Mouse (Mus musculus): ENCODE data around the gene Thap7. TPM values are rescaled to one million over a fixed set of nuclear protein-coding genes. Genes with fewer than 3 reads are reported as not detected.

Gene Thap7
- total RNA-seq, 2 experiments from 2014 or later, result 35.6 to 39.7 TPM

DNA sequence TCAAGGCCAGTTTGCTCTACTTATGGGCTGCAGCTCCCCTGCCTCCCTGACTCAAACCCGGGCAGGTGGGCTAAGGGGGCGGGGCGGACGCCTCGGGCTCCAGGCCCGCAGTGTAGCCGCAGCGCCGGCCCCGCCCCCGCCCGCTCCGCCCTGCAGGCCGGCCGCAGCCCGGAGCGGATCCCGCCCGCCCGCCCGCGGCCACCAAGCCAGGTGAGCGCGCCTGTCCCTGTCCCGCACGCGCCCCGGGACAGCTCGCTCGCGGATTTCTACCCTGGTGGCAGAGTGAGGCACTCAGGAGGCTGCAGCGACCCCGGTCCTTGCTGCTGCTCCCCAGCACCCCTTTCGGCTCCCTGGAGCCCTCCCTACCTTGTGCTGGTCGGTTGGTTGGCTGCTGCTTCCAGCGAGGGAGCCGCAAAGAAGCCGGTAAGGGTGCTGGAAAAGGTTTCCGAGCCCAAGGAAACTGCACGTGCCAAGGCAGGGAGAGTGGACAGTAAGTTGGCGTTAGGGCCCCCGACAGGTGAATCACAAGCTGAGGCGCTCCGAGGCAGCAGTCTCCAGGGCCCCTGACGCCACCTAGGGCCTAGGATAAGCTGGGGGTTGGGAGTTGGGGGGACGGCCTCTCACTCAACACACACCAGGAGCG, 41.3 kb downstream of the Thap7 start, which contains the start of gene Aifm3:
Gene Aifm3, plus strand, starts transcription at position 143 of the 643 bp plus-strand sequence.
- DNase-seq (ENCODE audit: low spot score in 2 of 2), result no peak

DNA sequence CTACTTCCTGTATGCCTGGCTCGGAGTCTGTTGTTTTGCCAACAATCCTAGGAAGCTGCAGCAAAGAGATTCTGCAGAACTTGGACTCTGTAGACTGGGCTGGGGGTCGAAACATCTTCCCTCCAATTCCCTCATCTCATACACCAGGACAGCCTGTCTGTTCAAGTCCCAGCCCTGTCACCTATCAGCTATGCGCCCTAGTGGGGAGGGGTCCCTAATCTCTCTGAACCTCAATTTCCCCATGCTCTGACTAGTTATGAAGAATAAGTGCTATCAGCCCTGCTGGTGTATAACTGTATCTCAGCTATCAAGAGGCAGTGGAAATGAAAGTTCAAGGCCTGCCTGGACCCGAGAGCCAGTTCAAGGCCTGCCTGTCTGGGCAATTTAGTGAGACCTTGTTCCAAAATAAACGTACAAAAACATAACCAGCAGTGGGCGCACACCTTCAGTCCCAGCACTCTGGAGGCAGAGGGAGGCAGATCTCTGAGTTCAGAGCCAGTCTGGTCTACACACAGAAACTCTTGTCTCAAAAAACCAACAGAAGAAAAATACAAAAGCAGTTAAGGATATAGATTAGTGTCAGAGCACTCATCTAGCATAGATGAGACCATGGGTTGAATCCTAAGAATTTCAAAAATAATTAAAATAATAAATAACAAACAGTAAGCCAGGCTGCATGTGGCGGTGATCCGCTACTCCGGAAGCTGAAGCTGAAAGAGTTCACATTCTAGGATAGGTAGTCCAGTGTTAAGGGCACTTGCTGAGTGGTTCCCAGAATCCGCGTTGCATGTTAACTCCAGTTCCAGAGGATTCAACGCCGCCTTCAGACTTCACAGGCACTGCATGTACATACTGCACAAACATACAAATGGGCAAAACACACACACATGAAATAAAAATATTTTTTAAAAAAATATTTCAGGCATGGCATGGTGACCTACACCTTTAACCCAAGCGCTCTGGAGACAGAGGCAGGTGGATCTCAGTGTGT, 42.2 kb downstream of the Thap7 start:
- DNase-seq (ENCODE audit: low spot score in 2 of 2), result no peak

DNA sequence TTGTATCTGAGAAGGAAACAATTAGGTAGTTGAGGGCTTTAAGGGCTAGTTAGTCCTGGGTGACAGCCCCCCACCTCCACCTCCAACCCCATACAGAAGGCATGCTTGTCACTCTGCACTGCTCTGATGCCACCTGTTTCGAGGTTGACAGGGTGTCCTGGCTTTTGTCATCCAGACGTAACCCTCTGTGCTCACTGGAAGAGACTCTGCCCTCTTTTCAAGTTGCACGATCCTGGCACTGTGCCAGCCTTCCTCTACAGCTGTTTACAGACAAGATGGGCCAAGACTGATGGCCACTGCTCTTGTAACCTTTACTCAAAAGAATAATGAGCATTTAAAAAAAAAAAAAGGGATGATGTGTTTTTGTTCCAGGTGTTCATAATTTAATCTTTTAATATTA, 44.4 kb downstream of the Thap7 start:
- no peak for DNase-seq (ENCODE audit: low spot score in 2 of 2)

DNA sequence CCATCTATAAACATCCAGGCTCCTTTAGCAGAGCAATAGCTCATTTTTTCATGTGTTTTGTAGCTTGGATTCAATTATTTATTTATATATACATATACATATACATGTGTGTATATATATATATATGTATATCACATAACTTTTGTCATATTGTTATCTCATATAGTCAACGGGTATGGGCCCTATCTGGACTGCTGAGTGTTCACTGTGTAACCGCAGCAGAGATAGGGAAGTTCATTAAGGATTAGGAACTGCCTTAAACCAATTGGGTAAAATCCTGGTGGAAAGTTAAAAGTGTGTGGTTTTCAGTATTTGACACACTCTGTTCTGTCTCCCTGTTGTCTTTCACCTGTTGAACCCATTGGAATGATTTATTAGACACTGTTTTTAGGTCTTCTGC, 49.5 kb downstream of the Thap7 start:
- DNase-seq (ENCODE audit: low spot score in 2 of 2), result no peak

DNA sequence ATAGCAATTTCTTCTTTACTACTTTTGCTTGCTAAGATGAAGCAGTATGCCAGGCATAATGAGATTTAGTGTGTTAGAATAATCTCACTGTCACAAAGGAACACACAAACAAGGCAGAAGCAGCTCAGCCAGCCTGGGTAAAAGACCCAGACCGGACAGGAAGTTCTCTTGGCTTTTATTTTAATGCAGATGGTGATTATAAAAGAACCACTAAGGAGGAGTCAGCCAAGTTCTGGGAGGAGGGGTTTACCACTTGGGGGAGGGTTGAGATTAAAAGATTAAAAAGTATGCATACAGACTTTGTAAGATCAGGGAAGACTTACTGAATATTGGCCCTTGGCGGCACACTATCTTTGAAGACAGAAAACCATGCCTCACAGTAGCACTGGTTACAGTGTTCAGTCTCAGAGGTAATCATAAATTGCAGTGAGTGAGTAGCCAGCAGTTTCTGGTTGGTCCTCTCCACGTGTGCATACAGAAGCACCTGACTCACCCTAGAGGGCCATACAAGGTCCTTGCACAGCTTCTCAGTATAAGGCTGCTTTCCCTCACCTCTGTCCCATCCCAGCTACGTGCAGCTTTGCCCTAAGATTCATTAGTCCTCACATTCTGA, 52.5 kb downstream of the Thap7 start:
- DNase-seq (ENCODE audit: low spot score in 2 of 2), result no peak

Other genes with a start within 250 kb of the Thap7 start
- 10 to 100 TPM in 1 of 2 experiments, 1 to 10 TPM in 1; 2.2 to 52.1 TPM for gene Serpind1, start 199.8 kb downstream of the Thap7 start, total RNA-seq (2021)
- gene Snap29, start 125.2 kb downstream of the Thap7 start, total RNA-seq (2021), result 10 to 100 TPM; 22.9 TPM
- 10 to 100 TPM; 65.0 to 70.9 TPM for gene Pi4ka, start 124.8 kb downstream of the Thap7 start, total RNA-seq (2021)
- 10 to 100 TPM; 32.1 to 35.0 TPM for gene Crkl, start 79.1 kb downstream of the Thap7 start, total RNA-seq (2021)
- 1 to 10 TPM; 7.5 to 8.5 TPM for gene Aifm3, start 41.5 kb downstream of the Thap7 start, total RNA-seq (2021)
- gene Lztr1, start 22.4 kb downstream of the Thap7 start, total RNA-seq (2021), result 10 to 100 TPM; 69.1 to 73.2 TPM
- under 1 TPM; 0.31 to 0.65 TPM for gene Lrrc74b, start 30.1 kb upstream of the Thap7 start, total RNA-seq (2021)
- under 1 TPM; 0.45 to 0.51 TPM for gene P2rx6, start 30.7 kb upstream of the Thap7 start, total RNA-seq (2021)
- gene Slc7a4, start 52.1 kb upstream of the Thap7 start, total RNA-seq (2021), result 10 to 100 TPM; 17.9 to 21.9 TPM
- gene Smpd4, start 88.2 kb upstream of the Thap7 start, total RNA-seq (2021), result 10 to 100 TPM; 50.2 to 52.4 TPM
- 1 to 10 TPM; 6.2 to 6.5 TPM for gene Ccdc74a, start 115.3 kb upstream of the Thap7 start, total RNA-seq (2021)
- 10 to 100 TPM; 68.8 to 70.3 TPM for gene Med15, start 201.8 kb upstream of the Thap7 start, total RNA-seq (2021)
- gene Klhl22, start 228.5 kb upstream of the Thap7 start, total RNA-seq (2021), result 10 to 100 TPM; 52.3 TPM

Data from adrenal gland, postnatal 4 days (tissue).